9 mouse cellular contexts compared by ENCODE assay signal in the genomic region with DNA sequence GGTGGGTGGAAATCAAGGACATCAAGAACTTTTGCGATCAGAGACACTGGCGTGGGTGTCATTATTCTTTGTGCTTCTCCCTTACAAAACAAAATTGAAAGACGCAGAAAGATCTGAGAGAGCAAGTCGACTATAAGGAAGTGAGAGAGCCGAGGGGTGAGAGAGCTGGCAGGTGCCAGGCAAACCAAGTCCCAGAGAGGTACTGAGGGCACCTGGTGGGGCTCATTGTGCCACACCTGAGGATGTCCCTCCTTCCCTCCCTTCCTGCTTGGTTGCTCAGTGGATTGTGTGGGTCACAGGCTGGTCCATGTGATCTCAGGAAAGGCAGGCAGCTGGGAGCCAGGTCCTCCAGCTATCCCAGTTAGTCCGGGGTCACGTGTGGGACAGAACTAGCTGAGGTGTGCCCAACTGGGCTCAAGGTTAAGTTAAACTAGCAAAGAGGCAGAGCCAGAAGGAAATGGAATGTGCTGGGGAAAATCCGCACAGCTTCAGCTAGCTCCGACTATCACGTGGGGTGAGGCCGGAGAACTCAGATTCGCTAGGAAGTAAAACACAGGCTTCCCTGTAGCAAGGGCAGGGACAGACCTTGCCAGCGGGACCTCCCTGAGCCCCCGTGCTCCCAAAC. TPM values are rescaled to one million over a fixed set of nuclear protein-coding genes. Genes with fewer than 3 reads are reported as not detected.
DNase-seq lines count a peak whose midpoint lies in the region; ATAC-seq and TF ChIP-seq lines count a peak whose summit lies in the region.
"Had no signal": no experiment of that assay in that cellular context is flagged by ENCODE, and none has a peak within 500 bp of the region (broad histone marks: within the 10 kb centered on the region; RNA-seq: fewer than 3 reads in every experiment).

No protein-coding gene starts in this region.

- H3K27ac ChIP-seq in gastrocnemius, adult 2 months: peak overlapping the region; percentile 67
- H3K27ac ChIP-seq in ES-E14 (ENCODE audit: insufficient read depth, low read depth, low read length, poor library complexity, severe bottlenecking): no peak overlapping the region
- H3K27ac ChIP-seq in heart, embryonic 13.5 days (replicated peaks): no peak overlapping the region
- no peak overlapping the region for H3K27ac ChIP-seq in limb, embryonic 14.5 days (replicated peaks; ENCODE audit: low read depth, low read length)

- peak; percentile 42 for DNase-seq in gastrocnemius, adult 2 months
- no peak for DNase-seq in gastrocnemius, postnatal 4 days (ENCODE audit: low spot score in 2 of 2)
- peak; percentile 15 for DNase-seq in ES-E14 (ENCODE audit: low read depth, low spot score)
- DNase-seq in limb, embryonic 14.5 days (ENCODE audit: low spot score): no peak
- no peak for DNase-seq in right cerebral cortex, postnatal 14 days
- no peak for DNase-seq in cerebellum, adult 11-12 months
- no peak for DNase-seq in frontal cortex, postnatal 14 days (ENCODE audit: low spot score in 2 of 2)

- 0 out of 2 replicates have a peak overlapping the region, but pooled peaks have one; percentile 12 for H3K9ac ChIP-seq in ES-E14 (ENCODE audit: insufficient read depth, low read depth, low read length, poor library complexity, severe bottlenecking)
- H3K9ac ChIP-seq in heart, embryonic 13.5 days: peak overlapping the region; percentile 8; the same call in 1 of the 2 replicates
- no peak overlapping the region for H3K9ac ChIP-seq in limb, embryonic 14.5 days (ENCODE audit: low read depth, low read length, severe bottlenecking)

- no peaks in the 10 kb centered on the region for H3K36me3 ChIP-seq in ES-E14 (ENCODE audit: control insufficient read depth, insufficient read depth, low read length, poor library complexity, severe bottlenecking)
- no peaks in the 10 kb centered on the region for H3K36me3 ChIP-seq in heart, embryonic 13.5 days
- H3K36me3 ChIP-seq in limb, embryonic 14.5 days (ENCODE audit: control insufficient read depth, insufficient read depth, low read length): no peaks in the 10 kb centered on the region

- TF ChIP-seq CTCF in gastrocnemius, adult 2 months (IDR thresholded peaks at IDR 0.05): no peak

- intact Hi-C loops in gastrocnemius, adult 2 months (cut with DNase I): no loop called here

- H3K4me2 ChIP-seq in heart, embryonic 13.5 days: peak overlapping the region; percentile 47
- H3K4me2 ChIP-seq in limb, embryonic 14.5 days (replicated peaks; ENCODE audit: low read depth, low read length, severe bottlenecking): peak overlapping the region; percentile 23; the same call in 1 of the 2 replicates

- H3K4me3 ChIP-seq in gastrocnemius, adult 2 months: peak overlapping the region; percentile 36
- H3K4me3 ChIP-seq in ES-E14 (ENCODE audit: insufficient read depth in 1 of 2, low read depth in 1 of 2, low read length in 2 of 2, poor library complexity in 1 of 2, severe bottlenecking in 1 of 2): 0 out of 4 replicates have a peak overlapping the region, but pooled peaks of 1 of the 2 experiments have one; percentile 39
- H3K4me3 ChIP-seq in heart, embryonic 13.5 days: peak overlapping the region; percentile 20
- no peak overlapping the region for H3K4me3 ChIP-seq in limb, embryonic 14.5 days (replicated peaks; ENCODE audit: low read length)

- WGBS in heart, embryonic 13.5 days: 34% methylated on average over 14 of the region's 14 CpGs
- 39% methylated on average over 13 of the region's 14 CpGs for WGBS in limb, embryonic 14.5 days

- TF ChIP-seq POLR2A in limb, embryonic 14.5 days (IDR thresholded peaks at IDR 0.05; ENCODE audit: borderline replicate concordance, extremely low read depth, insufficient read depth, insufficient read length): no peak

- peaks cover 48% of the 10 kb centered on the region; the same call in 1 of the 2 replicates for H3K27me3 ChIP-seq in heart, embryonic 13.5 days (replicated peaks)
- H3K27me3 ChIP-seq in limb, embryonic 14.5 days (ENCODE audit: control insufficient read depth, insufficient read depth, low read length): no peaks in the 10 kb centered on the region

- H3K4me1 ChIP-seq in ES-E14 (ENCODE audit: control insufficient read depth in 2 of 2, insufficient read depth in 2 of 2, low read length in 2 of 2, poor library complexity in 1 of 2): 0 out of 4 replicates have a peak, but pooled peaks cover 0 to 2% of the 10 kb centered on the region in 2 experiments
- peaks cover 7% of the 10 kb centered on the region; the same call in 1 of the 2 replicates for H3K4me1 ChIP-seq in heart, embryonic 13.5 days
- no peaks in the 10 kb centered on the region for H3K4me1 ChIP-seq in limb, embryonic 14.5 days (ENCODE audit: control insufficient read depth, insufficient read depth, low read length)

- in situ Hi-C loops in ES-E14 (cut with MboI; ENCODE audit: low sequenced_read_pairs in 2 of 2, unreplicated experiment in 2 of 2): no loop called here

- no peak for ATAC-seq in heart, embryonic 13.5 days (ENCODE audit: extremely low read depth, insufficient number of reproducible peaks, low FRiP score, low TSS enrichment)
- no peak for ATAC-seq in limb, embryonic 14.5 days (ENCODE audit: low FRiP score, low read depth)

- no peaks in the 10 kb centered on the region; the same call in 1 of the 2 replicates for H3K9me3 ChIP-seq in ES-E14 (ENCODE audit: control insufficient read depth, insufficient read depth, low read depth, low read length)
- H3K9me3 ChIP-seq in heart, embryonic 13.5 days: no peaks in the 10 kb centered on the region
- no peaks in the 10 kb centered on the region for H3K9me3 ChIP-seq in limb, embryonic 14.5 days (ENCODE audit: control insufficient read depth, low read length)

TF ChIP-seq in ES-E14, 5 proteins besides CTCF, POLR2A, EP300 and RAD21:
- TF ChIP-seq CHD2 (IDR thresholded peaks at IDR 0.05; ENCODE audit: low read depth, low read length): no peak
- no peak for TF ChIP-seq MAFK (IDR thresholded peaks at IDR 0.05; ENCODE audit: insufficient read depth, low read depth, low read length)
- no peak for TF ChIP-seq HCFC1 (IDR thresholded peaks at IDR 0.05; ENCODE audit: borderline replicate concordance, insufficient read depth, low read length)
- no peak for TF ChIP-seq ZNF384 (IDR thresholded peaks at IDR 0.05; ENCODE audit: low read depth, low read length)
- no peak for TF ChIP-seq ZC3H11A (IDR thresholded peaks at IDR 0.05; ENCODE audit: borderline replicate concordance, low read depth, low read length)

RNA-seq across cellular contexts. Expression of a gene that starts 26.9 kb away (rescaled TPM):
- under 1 TPM; 0.48 to 0.50 TPM for total RNA-seq in gastrocnemius, adult 2 months (2021)
- total RNA-seq in gastrocnemius, postnatal 4 days (2021): 1 to 10 TPM; 3.9 to 4.2 TPM
- not detected in 2 replicates for total RNA-seq in ES-E14 (2012; rRNA removed)
- not detected in 2 replicates for polyA plus RNA-seq in heart, embryonic 13.5 days (2015; fragmentation: Nextera tagmentation; extraction: Ambion mirVana)
- 0.06 TPM in 1 of 2 replicates, not detected in the other for polyA plus RNA-seq in limb, embryonic 14.5 days (2012; rRNA removed)
- polyA plus RNA-seq in limb, embryonic 14.5 days (2014; fragmentation: Nextera tagmentation; extraction: Ambion mirVana): not detected in 2 replicates
- total RNA-seq: hematopoietic stem cell, adult 5-6 weeks had no signal

RNA-seq across cellular contexts. Expression of a gene that starts 28.7 kb away (rescaled TPM):
- total RNA-seq in gastrocnemius, adult 2 months (2021): 1 to 10 TPM in 1 of 2 experiments, under 1 TPM in 1; 0.77 to 1.4 TPM
- 1 to 10 TPM; 2.9 to 3.1 TPM for total RNA-seq in gastrocnemius, postnatal 4 days (2021)
- 0.95 and 1.2 TPM in 2 replicates for total RNA-seq in ES-E14 (2012; rRNA removed)
- polyA plus RNA-seq in heart, embryonic 13.5 days (2015; fragmentation: Nextera tagmentation; extraction: Ambion mirVana): 2.8 TPM in 2 replicates
- 0.46 and 0.59 TPM in 2 replicates for polyA plus RNA-seq in limb, embryonic 14.5 days (2012; rRNA removed)
- polyA plus RNA-seq in limb, embryonic 14.5 days (2014; fragmentation: Nextera tagmentation; extraction: Ambion mirVana): 1.0 and 1.4 TPM in 2 replicates

Comparison
In these comparisons a context has a peak if more than half of its experiments do, and no peak if none do; other contexts are left out.
1. DNase-seq: peak in gastrocnemius, adult 2 months (single experiment) and ES-E14 (single experiment); none in gastrocnemius, postnatal 4 days (0 of 2), limb, embryonic 14.5 days (single experiment), right cerebral cortex, postnatal 14 days (single experiment), cerebellum, adult 11-12 months (single experiment) and frontal cortex, postnatal 14 days (0 of 2).